Mouse (Mus musculus): ENCODE measurements around the gene Fthl17a. TPM values are rescaled to one million over a fixed set of nuclear protein-coding genes. Genes with fewer than 3 reads are reported as not detected.

Fthl17a gene
- polyA plus RNA-seq, 2 experiments, result not detected

DNA sequence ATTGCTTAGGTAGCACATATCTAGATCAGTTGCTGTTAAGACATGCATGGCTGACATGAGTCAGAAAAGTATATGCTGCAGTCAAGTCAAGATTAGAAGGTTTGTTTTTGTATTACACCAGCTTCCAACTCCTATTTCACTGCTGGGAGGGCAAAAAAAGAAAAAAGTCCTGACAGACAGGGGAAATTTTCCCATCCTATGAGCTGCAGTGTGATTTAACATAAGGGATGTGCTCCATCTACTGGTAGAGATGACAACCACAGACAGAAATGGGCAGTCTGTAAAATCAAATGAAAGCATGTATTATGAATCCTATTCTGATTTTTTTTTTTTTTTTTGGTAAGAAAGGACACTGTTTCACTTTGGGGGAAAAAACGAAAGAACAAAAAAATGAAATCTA lies 69.7 kb downstream of the Fthl17a start:
- Histone ChIP-seq H3K9me3 (ENCODE audit: control insufficient read depth, low read length) (no peaks in the 10 kb centered on the region), H3K4me3 (ENCODE audit: insufficient read depth in 1 of 2, low read depth in 2 of 2, low read length in 2 of 2) (no peak overlapping the region), H3K27me3 (ENCODE audit: control insufficient read depth, insufficient read depth, low read length) (no peaks in the 10 kb centered on the region), H3K4me1 (replicated peaks; ENCODE audit: control insufficient read depth in 2 of 2, insufficient read depth in 2 of 2, low read length in 1 of 2) (no peaks in the 10 kb centered on the region), H3K9ac (replicated peaks) (no peak overlapping the region), H3K36me3 (replicated peaks; ENCODE audit: control insufficient read depth, insufficient read depth, low read depth) (no peaks in the 10 kb centered on the region), H3K27ac (no peak overlapping the region), H3K4me2 (ENCODE audit: low read depth) (no peak overlapping the region)
- ATAC-seq (ENCODE audit: insufficient read depth) (no peak), DNase-seq (ENCODE audit: low read depth in 3 of 3, low spot score in 3 of 3) (no peak)
- TF ChIP-seq EP300 (IDR thresholded peaks at IDR 0.05; ENCODE audit: low read depth) (no peak), CTCF (IDR thresholded peaks at IDR 0.05; ENCODE audit: low read depth) (no peak)
- WGBS (ENCODE audit: insufficient replicate concordance), result 29% methylated on average over 1 of the region's 1 CpGs
